In the genomic region with DNA sequence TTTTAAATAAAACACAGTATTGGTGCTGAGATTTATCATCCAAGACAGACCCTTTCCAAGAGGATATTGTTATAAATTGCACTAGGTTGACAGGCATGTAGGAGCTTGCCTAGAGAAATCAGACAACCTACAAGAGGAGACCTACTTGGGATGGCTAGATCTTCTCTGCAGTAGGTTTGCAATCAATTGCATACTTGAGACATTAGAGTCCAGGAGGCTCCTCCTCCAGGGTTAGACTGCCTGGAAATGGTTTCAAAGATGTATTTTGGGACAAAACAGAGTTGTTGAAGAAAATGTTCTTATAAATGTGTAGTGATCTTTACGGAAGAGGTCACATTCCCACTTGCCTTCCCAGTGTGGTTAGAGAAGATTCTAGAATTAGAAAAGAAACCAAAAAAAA, we compare ENCODE assay signal across 20 mouse cellular contexts.
A peak's percentile ranks its signal among the peaks of the same experiment; 100 is the strongest.
DNase-seq lines count a peak whose midpoint lies in the region; ATAC-seq and TF ChIP-seq lines count a peak whose summit lies in the region.
"Had no signal": no experiment of that assay in that cellular context is flagged by ENCODE, and none has a peak within 500 bp of the region (broad histone marks: within the 10 kb centered on the region; RNA-seq: fewer than 3 reads in every experiment).

No protein-coding gene starts in this region.

- no peak for TF ChIP-seq RAD21 in CH12.LX (IDR thresholded peaks at IDR 0.05; ENCODE audit: low read depth, low read length)

- no peaks in the 10 kb centered on the region for H3K36me3 ChIP-seq in midbrain, embryonic 11.5 days (ENCODE audit: control insufficient read depth, insufficient read depth, low read length)
- no peaks in the 10 kb centered on the region for H3K36me3 ChIP-seq in midbrain, embryonic 13.5 days
- H3K36me3 ChIP-seq in CH12.LX (replicated peaks in 1 of 2; ENCODE audit: control insufficient read depth in 1 of 2, insufficient read depth in 1 of 2, low read length in 1 of 2), result no peaks in the 10 kb centered on the region
- no peaks in the 10 kb centered on the region for H3K36me3 ChIP-seq in hindbrain, embryonic 13.5 days
- H3K36me3 ChIP-seq: embryonic facial prominence, embryonic 13.5 days; embryonic facial prominence, embryonic 15.5 days; forebrain, embryonic 15.5 days; G1E had no signal

- dilution Hi-C loops in CH12.LX (cut with MboI; ENCODE audit: extremely low pct_ligation_motif_present, extremely low pct_unique_long_range_greater_than_20kb, low sequenced_read_pairs), result no loop called here

- H3K4me3 ChIP-seq in midbrain, embryonic 11.5 days (ENCODE audit: low read depth, low read length), result no peak overlapping the region
- no peak overlapping the region for H3K4me3 ChIP-seq in midbrain, embryonic 13.5 days (replicated peaks)
- H3K4me3 ChIP-seq in CH12.LX (replicated peaks in 1 of 3; ENCODE audit: low read depth in 2 of 3, low read length in 2 of 3, poor library complexity in 1 of 3), result no peak overlapping the region
- no peak overlapping the region for H3K4me3 ChIP-seq in embryonic fibroblast, embryonic 13.5 days (ENCODE audit: insufficient read depth, low read length)
- no peak overlapping the region for H3K4me3 ChIP-seq in hindbrain, embryonic 13.5 days
- H3K4me3 ChIP-seq: embryonic facial prominence, embryonic 13.5 days; embryonic facial prominence, embryonic 15.5 days; forebrain, embryonic 13.5 days; forebrain, embryonic 15.5 days had no signal

- in situ Hi-C loops in CH12.LX (cut with MboI; ENCODE audit: low pct_ligation_motif_present, low pct_unique_long_range_greater_than_20kb, low sequenced_read_pairs), result no loop called here

- H3K27me3 ChIP-seq in midbrain, embryonic 11.5 days (ENCODE audit: control insufficient read depth, insufficient read depth, low read length), result no peaks in the 10 kb centered on the region
- H3K27me3 ChIP-seq in midbrain, embryonic 13.5 days, result no peaks in the 10 kb centered on the region
- H3K27me3 ChIP-seq in CH12.LX (replicated peaks), result no peaks in the 10 kb centered on the region
- H3K27me3 ChIP-seq in hindbrain, embryonic 13.5 days, result no peaks in the 10 kb centered on the region
- H3K27me3 ChIP-seq: embryonic facial prominence, embryonic 13.5 days; embryonic facial prominence, embryonic 15.5 days; forebrain, embryonic 13.5 days; forebrain, embryonic 15.5 days had no signal

- no peaks in the 10 kb centered on the region for H3K9me3 ChIP-seq in midbrain, embryonic 11.5 days (ENCODE audit: control insufficient read depth, low read length)
- H3K9me3 ChIP-seq in midbrain, embryonic 13.5 days, result no peaks in the 10 kb centered on the region
- no peaks in the 10 kb centered on the region for H3K9me3 ChIP-seq in CH12.LX (replicated peaks; ENCODE audit: low read length)
- H3K9me3 ChIP-seq in hindbrain, embryonic 13.5 days, result no peaks in the 10 kb centered on the region
- H3K9me3 ChIP-seq: embryonic facial prominence, embryonic 13.5 days; embryonic facial prominence, embryonic 15.5 days; forebrain, embryonic 13.5 days; forebrain, embryonic 15.5 days had no signal

- 80% methylated on average over 1 of the region's 1 CpGs for WGBS in midbrain, embryonic 11.5 days
- WGBS in midbrain, embryonic 13.5 days, result 100% methylated on average over 1 of the region's 1 CpGs
- WGBS in hindbrain, embryonic 13.5 days, result 86% methylated on average over 1 of the region's 1 CpGs

- no peak overlapping the region for H3K4me2 ChIP-seq in midbrain, embryonic 11.5 days
- H3K4me2 ChIP-seq in midbrain, embryonic 13.5 days (replicated peaks), result no peak overlapping the region
- H3K4me2 ChIP-seq in CH12.LX (ENCODE audit: insufficient read depth, low read depth, poor library complexity, severe bottlenecking), result no peak overlapping the region; the same call in 1 of the 2 replicates
- no peak overlapping the region for H3K4me2 ChIP-seq in hindbrain, embryonic 13.5 days
- H3K4me2 ChIP-seq: embryonic facial prominence, embryonic 13.5 days; embryonic facial prominence, embryonic 15.5 days; forebrain, embryonic 13.5 days; forebrain, embryonic 15.5 days had no signal

- intact Hi-C loops in heart, postnatal 36 days (cut with DNase I), result no loop called here

- no peak for TF ChIP-seq EP300 in CH12.LX (IDR thresholded peaks at IDR 0.05; ENCODE audit: low read length)

- no peak overlapping the region for H3K27ac ChIP-seq in midbrain, embryonic 11.5 days (ENCODE audit: low read depth, low read length)
- no peak overlapping the region for H3K27ac ChIP-seq in midbrain, embryonic 13.5 days
- no peak overlapping the region for H3K27ac ChIP-seq in CH12.LX (ENCODE audit: insufficient read depth, low read depth)
- H3K27ac ChIP-seq in embryonic fibroblast, embryonic 13.5 days (ENCODE audit: insufficient read depth, low read length), result peak overlapping the region; percentile 75
- no peak overlapping the region for H3K27ac ChIP-seq in hindbrain, embryonic 13.5 days
- H3K27ac ChIP-seq: forebrain, embryonic 13.5 days; forebrain, embryonic 15.5 days had no signal

- H3K4me1 ChIP-seq in midbrain, embryonic 11.5 days (ENCODE audit: control insufficient read depth, insufficient read depth, low read length), result peaks cover 5% of the 10 kb centered on the region; the same call in 1 of the 2 replicates
- no peaks in the 10 kb centered on the region for H3K4me1 ChIP-seq in midbrain, embryonic 13.5 days (replicated peaks)
- H3K4me1 ChIP-seq in CH12.LX (ENCODE audit: control insufficient read depth in 1 of 2, insufficient read depth in 2 of 2), result peaks cover 23 to 51% of the 10 kb centered on the region in 2 experiments
- peaks cover 10% of the 10 kb centered on the region; the same call in 1 of the 2 replicates for H3K4me1 ChIP-seq in embryonic fibroblast, embryonic 13.5 days (ENCODE audit: control insufficient read depth, insufficient read depth, low read length)
- no peaks in the 10 kb centered on the region for H3K4me1 ChIP-seq in hindbrain, embryonic 13.5 days (replicated peaks)

- ATAC-seq in midbrain, embryonic 11.5 days (ENCODE audit: low FRiP score), result no peak
- no peak for ATAC-seq in midbrain, embryonic 13.5 days
- ATAC-seq in hindbrain, embryonic 13.5 days (ENCODE audit: low FRiP score), result no peak
- ATAC-seq: forebrain, embryonic 15.5 days; forebrain, postnatal 0 days had no signal

- TF ChIP-seq POLR2A in CH12.LX (IDR thresholded peaks at IDR 0.05; ENCODE audit: low read depth, low read length), result no peak
- TF ChIP-seq POLR2A in embryonic fibroblast, embryonic 13.5 days (IDR thresholded peaks at IDR 0.05; ENCODE audit: low read depth, low read length), result no peak

- no peaks in the 10 kb centered on the region for H3K79me2 ChIP-seq in CH12.LX (replicated peaks; ENCODE audit: control insufficient read depth, extremely low read depth, insufficient read depth, poor library complexity, severe bottlenecking)

- no peak overlapping the region for H3K9ac ChIP-seq in midbrain, embryonic 11.5 days (ENCODE audit: low read length)
- H3K9ac ChIP-seq in midbrain, embryonic 13.5 days (replicated peaks), result no peak overlapping the region
- no peak overlapping the region for H3K9ac ChIP-seq in CH12.LX (ENCODE audit: insufficient read depth, low read depth)
- no peak overlapping the region for H3K9ac ChIP-seq in hindbrain, embryonic 13.5 days
- H3K9ac ChIP-seq: embryonic facial prominence, embryonic 13.5 days; embryonic facial prominence, embryonic 15.5 days; forebrain, embryonic 13.5 days; forebrain, embryonic 15.5 days; forebrain, postnatal 0 days had no signal

- no peak for TF ChIP-seq CTCF in CH12.LX (conservative IDR thresholded peaks at IDR 0.05 in 1 of 2, IDR thresholded peaks at IDR 0.05 in 1 of 2; ENCODE audit: low read depth in 2 of 2, low read length in 2 of 2)
- TF ChIP-seq CTCF in embryonic fibroblast, embryonic 13.5 days (IDR thresholded peaks at IDR 0.05; ENCODE audit: borderline replicate concordance, insufficient read depth, low read length), result no peak

- peak; percentile 64 for DNase-seq in midbrain, embryonic 11.5 days (ENCODE audit: low spot score, missing footprints)
- no peak for DNase-seq in CH12.LX (ENCODE audit: extremely low read depth)
- DNase-seq in heart, postnatal 36 days, result no peak
- DNase-seq: adrenal gland, postnatal 10 days; adrenal gland, postnatal 25 days; cerebellum, adult 11 months; cerebellum, adult 18-20 months; cerebellum, adult 8-10 months; cerebellum, adult 9-11 months; cerebellum, postnatal 14 days; cerebellum, postnatal 36 days; forebrain, postnatal 0 days had no signal

TF ChIP-seq in CH12.LX, 34 proteins besides CTCF, POLR2A, EP300 and RAD21:
- TF ChIP-seq E2F4 (IDR thresholded peaks at IDR 0.05; ENCODE audit: insufficient replicate concordance, low read depth, low read length), result no peak
- TF ChIP-seq KAT2A (IDR thresholded peaks at IDR 0.05; ENCODE audit: insufficient replicate concordance, low read length), result no peak
- no peak for TF ChIP-seq PAX5 (IDR thresholded peaks at IDR 0.05; ENCODE audit: low read length)
- TF ChIP-seq SMC3 (IDR thresholded peaks at IDR 0.05; ENCODE audit: low read depth, low read length), result no peak
- no peak for TF ChIP-seq MAZ (IDR thresholded peaks at IDR 0.05; ENCODE audit: low read depth, low read length)
- no peak for TF ChIP-seq RCOR1 (conservative IDR thresholded peaks at IDR 0.05; ENCODE audit: low read depth, low read length)
- TF ChIP-seq SIN3A (IDR thresholded peaks at IDR 0.05; ENCODE audit: low read length), result peak; percentile 33; the same call in 1 of the 2 replicates
- TF ChIP-seq NELFE (IDR thresholded peaks at IDR 0.05; ENCODE audit: low read depth, low read length), result no peak
- TF ChIP-seq HCFC1 (IDR thresholded peaks at IDR 0.05; ENCODE audit: low read depth, low read length), result no peak
- TF ChIP-seq NRF1 (IDR thresholded peaks at IDR 0.05; ENCODE audit: low read depth, low read length), result no peak
- no peak for TF ChIP-seq ZC3H11A (IDR thresholded peaks at IDR 0.05; ENCODE audit: low read depth, low read length)
- peak; percentile 80; the same call in 1 of the 2 replicates for TF ChIP-seq CHD1 (IDR thresholded peaks at IDR 0.05; ENCODE audit: low read depth, low read length)
TF ChIP-seq in CH12.LX: peak in this region for 2.
